Mouse (Mus musculus) neutrophil, adult 5-6 weeks (primary cell): ENCODE measurements around the gene Tarbp2. TPM values are rescaled to one million over a fixed set of nuclear protein-coding genes. Genes with fewer than 3 reads are reported as not detected.

Experiments used
- ATAC-seq: fragments of 151-379, 151-347 bp; 2 replicates; pipeline ENCODE4 v1.8.0; 2017; ENCODE audit warnings: mild to moderate bottlenecking, moderate TSS enrichment; ENCODE audit not compliant: insufficient number of reproducible peaks, poor library complexity, low FRiP score, severe bottlenecking; ENCODE audit errors: extremely low read depth
- total RNA-seq: library from RNA; stranded (forward); fragments of 200-1000 nt; gene quantifications from 2 replicates; pipeline ENCODE4 v1.2.3, GENCODE M21; 2017

Gene Tarbp2
- total RNA-seq, 1 experiment from 2014 or later = 29.1 TPM

DNA sequence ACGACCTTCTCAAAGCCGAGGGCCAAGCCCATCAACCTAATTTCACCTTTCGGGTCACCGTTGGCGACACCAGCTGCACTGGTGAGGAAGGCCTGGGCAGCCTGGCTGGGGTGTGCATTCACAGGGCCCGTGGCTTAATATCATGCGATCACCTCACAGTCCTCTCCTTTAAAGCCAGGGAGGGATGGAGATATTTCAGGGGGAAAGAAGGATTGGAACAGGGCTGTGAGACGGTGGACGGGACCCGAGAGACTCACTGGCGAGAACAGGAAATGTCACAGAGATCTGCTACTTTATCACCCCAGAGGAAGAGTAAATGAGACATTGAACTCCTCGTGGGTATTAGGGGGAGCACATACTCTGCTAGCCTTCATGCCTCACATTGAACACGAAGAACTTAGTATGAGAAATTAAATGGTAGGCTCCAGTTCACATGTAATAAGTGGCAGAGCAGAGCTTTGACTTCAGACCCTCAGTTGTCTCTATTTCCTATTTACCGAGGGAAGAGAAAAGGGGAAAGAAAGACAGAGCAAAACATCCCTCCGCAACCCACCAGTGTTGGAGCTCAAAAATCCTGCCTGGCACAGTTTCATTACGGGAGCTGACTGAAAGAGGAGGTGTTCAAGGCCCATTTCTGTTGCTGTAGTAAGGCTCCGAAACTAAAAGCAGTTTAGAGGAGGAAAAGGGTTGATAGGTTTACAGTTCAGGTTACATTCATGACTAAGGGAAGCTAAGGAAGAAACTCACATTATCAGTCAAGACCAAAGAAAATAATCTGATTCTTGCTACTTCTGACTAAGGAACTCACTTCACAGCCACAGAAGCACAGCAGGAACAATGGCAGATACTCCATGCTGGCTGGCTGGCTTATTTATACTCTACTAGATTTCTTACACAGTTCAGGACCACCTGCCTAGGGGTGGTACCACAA is 1.5 kb downstream of the Tarbp2 start:
- ATAC-seq = no peak

DNA sequence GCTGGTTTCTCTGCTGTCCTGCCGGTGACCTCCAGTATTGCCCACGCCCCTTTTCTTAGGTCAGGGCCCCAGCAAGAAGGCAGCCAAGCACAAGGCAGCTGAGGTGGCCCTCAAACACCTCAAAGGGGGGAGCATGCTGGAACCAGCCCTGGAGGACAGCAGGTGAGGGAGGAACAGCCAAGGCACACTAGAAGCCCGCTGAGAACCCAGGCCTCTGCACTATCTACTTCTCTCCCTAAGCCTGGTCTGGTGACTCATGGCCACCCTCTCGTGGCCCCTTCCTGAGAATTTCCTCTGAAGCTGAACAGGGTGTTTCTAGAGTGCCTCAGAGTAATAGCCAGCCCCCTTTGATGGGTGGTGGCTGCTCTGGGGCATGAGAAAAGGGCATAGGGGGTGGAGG is 2.4 kb downstream of the Tarbp2 start:
- no peak for ATAC-seq

DNA sequence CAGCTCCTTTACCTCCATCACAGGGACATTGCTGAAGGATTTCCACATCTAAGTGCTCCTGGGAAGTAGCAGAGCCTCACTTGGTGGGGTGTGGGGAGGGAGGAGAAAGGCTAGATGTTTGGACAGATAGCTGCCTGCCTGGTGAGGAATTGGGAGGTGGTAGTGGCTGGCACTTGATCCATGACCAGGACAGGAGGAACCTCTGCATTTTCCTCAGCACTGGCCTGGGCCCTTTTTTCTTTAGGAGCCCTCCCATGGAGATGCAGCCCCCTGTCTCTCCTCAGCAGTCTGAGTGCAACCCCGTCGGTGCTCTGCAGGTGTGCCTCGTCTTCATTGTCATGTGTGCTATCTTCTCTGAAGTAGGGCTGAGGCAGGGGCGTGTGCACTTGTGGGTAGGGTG is 3.5 kb downstream of the Tarbp2 start:
- no peak for ATAC-seq

DNA sequence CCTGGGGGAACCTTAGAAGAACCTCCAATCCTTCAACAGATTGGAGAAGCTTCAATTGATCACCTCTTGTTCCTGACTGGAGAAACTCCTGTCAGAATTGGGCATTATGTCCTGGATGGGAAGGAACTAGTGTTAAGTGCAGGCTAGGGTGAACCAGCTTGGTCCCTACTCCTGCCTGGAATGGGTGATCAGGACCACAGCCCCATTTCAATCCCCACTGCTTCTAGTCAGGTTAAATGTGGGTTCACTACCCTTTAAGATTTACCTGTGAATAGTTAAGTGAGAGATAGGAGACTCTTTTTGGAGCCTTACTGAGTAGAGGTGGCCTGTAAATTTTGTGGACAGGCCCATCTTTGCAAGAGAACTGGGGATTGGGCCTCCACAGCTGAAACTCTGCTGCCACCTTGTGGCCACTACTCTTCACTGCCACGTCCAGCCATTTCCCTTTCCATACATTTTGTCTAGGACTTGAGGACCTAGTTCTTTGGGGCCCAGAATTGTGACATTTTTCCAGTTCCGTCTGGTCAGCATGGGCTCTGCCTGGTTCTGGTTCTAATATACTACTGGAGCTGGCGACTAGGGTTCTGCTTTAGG is 7.0 kb downstream of the Tarbp2 start, which contains the start of gene Npff:
Gene Npff, minus strand, starts transcription at position 51 of the 594 bp plus-strand sequence.
- peak; percentile 78 for ATAC-seq

DNA sequence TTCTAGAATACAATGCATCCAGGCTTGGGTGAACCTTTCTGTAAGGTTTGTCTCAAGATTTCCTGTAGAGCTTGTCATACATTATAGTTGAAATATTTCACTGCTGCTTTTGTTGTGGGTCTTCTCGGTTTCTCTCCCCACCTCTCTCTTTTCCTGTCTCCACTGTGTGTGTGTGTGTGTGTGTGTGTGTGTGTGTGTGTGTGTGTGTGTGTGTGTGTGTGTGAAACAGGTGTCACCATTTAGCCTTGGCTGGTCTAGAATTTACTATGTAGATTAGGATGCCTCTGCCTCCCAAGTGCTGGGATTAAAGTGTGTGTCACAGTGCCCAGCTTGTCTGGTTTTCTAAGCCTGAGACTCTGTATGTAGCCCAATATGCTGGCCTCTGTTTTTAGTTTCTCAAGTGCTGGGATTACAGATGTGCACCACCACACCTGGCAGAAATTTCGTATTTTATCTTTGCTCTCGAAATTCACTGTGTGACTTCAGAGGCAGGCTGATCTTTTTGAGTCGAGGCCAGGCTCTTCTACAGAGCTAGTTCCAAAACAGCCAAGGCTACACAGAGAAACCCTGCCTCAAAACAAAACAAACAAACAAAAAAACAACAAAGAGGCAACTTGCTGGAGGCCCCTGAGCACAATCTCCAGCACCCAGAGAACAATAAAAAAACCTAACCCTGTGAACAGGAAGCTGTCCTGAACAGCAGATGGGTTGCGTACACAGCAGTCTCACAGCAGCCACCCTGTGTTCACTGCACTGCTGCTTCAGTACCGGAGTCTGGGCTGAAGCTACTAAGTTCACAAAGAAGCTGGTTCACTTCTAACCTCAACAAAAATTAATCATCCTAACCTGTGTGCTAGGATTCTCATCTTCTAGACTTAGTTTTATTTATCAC is 8.4 kb downstream of the Tarbp2 start:
- no peak for ATAC-seq

DNA sequence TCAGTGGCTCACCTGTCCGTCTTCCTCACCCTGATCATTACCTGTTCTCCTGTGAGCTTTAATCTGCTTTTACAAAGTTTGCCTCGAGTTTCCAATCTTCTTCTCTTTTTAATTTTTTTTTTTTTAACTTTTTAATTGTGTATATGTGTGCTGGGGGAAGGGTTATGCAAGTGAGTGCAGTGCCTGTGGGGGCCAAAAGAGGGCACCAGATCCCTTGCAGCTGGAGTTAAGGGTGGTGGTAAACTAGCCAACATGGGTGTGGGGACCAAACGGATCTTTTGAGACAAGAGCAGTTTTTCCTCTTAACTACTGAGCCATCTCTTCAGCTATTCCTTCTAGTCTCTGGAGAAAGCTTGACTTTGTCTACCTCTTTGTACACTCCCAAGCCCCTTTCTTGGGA is 9.9 kb downstream of the Tarbp2 start:
- no peak for ATAC-seq

DNA sequence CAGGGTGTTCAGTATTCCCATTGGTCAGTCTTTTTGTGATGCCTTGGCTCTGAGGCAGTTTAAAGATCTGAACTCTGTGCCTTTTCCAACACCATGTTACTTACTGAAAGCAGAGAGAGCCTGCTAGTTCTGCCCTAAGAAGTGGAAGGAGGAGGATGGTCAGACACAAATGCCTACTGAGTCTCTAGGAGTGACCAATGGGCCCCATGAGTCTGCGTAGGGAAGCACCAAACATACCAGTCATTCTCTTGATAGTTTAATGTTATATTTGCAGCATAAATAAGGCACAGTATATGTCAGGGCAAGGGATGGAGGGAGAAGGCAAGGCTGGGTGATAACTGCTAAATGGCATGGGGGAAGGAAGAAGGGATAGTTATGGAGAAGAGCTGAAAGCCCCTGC is 10.4 kb downstream of the Tarbp2 start:
- ATAC-seq = no peak

DNA sequence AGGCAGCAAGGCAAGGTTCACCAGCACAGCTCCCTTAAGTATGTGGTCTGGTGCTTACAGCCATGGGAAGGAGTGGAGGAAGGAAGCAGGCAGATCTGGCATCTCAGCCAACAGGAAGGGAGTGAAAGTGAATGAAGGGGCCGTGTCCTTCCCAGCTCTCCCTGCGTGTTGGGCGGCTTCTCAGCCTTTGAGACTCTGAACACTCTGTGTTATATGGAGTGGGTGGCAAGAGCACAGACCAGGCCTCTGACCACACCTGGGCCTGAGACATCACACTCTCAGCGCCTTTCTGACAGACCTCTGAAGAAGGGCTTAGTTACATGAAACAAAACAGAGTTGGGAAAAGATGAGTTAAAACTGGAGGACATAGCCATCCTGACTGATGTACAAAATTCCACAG is 12.6 kb downstream of the Tarbp2 start:
- ATAC-seq = no peak

DNA sequence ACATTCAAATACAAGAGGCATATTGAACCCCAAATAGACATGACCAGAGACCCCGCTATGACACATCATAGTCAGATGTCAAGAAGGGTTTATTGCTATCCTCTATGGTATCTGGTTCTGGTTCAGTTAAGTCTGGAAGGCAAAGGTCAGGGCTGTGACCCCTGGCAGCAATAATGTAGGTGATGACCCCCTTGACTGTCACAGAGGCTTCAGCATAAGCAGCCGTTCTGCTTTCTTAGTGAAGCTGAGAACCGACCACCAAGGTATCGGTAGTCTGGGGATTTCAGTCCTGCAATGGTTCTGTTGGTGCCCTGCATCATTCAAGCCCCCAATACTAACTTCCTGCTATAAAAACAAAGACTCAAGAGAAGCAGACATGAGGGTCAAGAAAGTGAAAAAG is 13.6 kb downstream of the Tarbp2 start:
- ATAC-seq = no peak

DNA sequence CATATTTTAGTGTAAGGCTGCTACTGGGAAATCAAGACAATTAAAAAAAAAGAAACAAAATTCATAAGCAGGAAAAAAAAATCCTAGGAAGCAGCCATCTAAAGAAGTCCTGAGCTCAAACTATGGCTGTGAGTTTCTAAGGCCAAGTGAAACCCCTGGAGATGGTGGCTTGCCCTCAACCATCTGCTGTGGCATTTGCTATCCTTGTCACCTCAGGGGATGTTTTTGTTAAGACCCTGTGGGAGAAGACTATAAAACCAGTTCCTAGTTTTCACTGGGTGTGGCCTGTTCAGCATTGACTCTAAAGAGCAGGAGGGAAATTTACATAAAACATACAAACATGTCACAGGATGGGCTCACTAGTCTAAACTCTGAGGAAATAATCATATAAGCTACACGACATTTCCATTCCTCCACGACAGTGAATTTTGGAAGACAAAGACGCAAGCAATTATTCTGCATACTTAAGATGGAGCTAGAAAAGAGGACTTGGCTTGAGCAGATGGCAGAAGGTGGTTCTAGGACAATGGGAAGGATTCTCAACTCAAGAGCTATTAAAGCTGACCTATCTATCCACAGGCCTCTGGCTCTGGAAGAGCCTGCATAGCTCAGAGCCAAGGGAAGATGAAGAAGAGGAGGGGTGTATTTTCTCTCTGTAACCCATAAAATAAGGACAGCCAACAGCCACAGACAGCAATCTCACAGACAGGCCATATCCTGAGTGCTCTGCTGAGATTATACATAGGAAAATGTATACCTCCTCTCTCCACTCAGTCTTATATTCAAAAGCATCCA is 14.3 kb downstream of the Tarbp2 start:
- no peak for ATAC-seq

DNA sequence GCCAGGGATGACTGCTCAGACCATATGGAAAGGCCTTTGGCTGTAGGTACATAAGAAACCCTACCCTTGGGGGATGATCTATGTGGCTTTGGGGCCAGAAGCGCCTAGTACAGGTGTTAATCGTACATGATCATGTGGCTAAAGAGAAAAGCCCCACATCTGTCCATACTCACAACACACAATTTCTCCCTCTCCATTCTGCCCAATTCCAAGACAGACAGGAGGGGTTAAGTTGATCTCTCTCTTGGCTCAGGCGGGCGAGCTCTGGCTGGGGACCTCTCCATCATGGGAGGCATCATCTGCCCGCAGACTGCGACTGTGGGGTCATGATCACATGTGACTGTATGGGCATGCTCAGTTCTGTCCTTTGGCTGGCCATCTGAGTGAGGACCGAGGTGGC is 15.9 kb downstream of the Tarbp2 start:
- no peak for ATAC-seq

DNA sequence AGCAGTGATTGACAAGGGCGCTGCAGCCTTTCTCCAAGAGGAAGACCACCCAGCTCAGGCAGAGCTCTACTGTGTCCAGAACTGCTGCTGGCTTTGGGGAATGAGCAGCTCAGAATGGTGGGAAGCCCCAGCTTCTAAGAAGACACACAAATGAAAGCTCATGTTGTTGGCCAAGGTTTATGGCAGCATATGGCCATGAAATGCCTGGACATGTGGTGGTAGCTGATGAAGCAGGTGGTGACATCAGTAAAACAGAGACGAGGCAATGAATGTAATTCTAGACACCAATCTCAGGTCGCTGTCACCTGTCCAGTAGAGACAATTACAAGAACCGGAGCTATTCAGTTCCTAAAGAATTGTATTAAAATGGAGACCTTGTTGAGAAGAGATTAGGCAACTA is 26.8 kb downstream of the Tarbp2 start:
- ATAC-seq = no peak

DNA sequence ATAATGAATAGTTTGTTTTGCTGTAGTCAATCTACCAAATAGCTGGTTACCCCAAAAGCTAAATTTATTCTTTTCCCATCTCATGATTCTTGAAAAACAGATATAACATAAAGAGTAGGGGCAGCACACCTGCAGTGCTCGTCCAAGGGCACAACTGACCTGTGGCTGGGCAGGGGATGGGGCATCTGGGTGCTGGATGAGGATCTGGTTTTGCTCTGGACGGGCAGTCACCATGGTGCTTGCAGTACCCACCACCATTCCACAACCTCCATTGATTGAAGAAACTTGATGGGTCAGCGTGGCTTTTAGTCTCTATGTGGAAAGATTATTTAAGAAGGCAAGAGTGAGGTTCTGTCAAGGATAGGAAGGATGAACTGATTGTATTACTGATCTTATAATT is 28.3 kb downstream of the Tarbp2 start:
- no peak for ATAC-seq

DNA sequence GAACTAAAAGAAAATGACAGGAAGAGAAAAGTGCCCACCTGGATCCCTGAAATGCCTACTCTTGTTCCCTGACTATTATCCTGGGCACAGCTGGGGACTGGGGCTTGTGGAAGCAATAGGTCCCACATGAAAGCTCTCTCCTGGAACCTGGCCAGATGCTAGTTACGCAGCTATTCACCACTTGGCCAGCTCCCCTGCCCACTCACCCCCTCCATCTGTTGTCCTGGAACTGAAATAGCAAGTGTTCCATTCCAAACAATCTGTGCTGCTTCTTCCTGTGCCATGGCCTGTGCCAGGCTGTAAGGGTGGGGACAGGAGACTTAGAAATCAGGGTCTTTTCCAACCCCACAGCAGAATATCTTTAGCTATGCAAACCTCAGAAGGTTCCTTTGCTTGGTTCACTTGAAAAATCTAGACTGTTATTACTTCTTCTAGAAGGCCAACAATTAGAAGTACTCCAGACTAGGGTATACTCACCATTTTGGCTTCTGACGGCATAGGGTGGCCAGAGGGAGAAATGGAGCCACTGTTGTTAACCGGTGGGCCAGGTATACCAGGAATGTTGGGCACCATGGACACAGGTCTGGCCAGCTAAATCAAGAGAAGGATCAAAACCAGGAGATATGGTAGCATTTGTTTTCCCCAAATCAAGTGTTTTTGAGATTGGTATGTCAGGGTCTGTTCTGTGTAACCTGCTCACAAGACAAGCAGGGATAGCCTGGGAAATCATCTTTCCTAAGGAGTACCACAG is 28.9 kb downstream of the Tarbp2 start:
- no peak for ATAC-seq

DNA sequence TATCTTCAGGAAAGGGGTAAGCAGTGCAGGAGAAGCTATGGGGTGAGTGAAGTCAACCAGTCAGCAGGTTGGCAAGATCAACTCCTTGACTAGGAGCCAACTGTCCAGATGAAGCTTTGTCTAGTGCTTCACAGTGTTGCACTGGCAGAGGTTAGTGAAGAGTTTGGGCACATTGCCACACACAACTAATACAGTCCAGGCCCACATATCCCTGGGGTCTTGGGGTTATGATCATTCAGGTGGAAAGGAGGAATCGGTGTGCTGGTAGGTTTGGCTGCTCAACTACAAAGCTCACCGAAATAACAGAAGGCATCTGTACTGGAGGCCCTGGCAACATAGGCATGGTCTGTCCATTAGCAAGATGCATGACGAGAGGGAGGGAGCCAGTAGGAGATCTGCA is 29.5 kb downstream of the Tarbp2 start:
- ATAC-seq = no peak

DNA sequence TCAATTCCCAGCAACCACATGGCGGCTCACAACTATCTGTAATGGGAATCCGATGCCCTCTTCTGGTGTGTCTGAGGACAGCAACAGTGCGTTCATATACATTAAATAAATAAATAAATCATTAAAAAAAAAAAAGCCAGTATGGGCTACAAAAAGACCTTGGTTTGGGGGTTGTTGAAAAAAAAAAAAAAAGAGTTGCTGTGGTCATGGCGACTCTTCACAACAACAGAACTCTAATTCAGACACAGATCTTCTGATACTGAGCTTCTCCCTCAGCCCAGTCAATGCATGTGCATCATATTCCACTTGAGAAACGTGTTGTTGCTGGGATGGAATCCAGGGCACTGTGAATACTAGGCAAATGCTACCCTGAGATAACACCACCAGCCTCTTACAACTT is 34.6 kb downstream of the Tarbp2 start:
- no peak for ATAC-seq

DNA sequence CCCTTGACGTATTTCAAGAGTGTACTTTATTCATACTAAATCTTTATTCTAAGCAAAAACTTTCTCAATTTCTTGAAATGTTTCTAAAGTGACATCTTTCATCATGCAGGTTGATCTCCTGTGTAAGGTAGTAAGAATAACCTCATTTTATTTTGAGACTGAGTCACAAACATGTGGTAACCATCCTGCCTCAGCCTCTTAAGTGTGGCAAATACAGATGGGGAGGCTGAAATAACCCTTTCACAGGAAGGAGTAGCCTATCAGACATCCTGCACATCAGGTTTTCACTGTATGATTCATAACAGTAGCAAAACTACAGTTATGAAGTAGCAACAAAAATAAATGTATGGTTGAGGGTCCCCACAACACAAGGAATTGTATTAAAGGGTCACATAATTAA is 37.6 kb downstream of the Tarbp2 start:
- no peak for ATAC-seq

DNA sequence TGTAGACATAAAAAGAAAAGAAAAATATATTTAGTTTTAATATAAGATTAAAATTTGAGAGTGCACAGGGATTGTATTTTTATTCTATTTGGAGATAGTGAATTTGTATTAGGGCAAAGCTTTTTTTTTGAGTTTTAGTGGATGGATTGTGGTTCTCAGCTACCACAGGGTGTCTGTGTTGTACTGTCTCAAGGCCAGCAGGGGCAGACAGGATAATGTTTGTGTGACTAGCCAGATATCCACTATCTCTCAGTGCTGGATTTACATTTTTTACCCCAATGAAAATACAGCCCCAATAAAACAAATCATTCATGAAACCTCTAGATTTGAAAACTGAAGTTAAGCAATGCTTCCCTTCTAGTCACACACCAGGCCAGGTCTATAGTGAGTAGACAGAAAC is 39.6 kb downstream of the Tarbp2 start:
- no peak for ATAC-seq
